Comparison of ENCODE assay signal across 8 mouse cellular contexts in the genomic region with DNA sequence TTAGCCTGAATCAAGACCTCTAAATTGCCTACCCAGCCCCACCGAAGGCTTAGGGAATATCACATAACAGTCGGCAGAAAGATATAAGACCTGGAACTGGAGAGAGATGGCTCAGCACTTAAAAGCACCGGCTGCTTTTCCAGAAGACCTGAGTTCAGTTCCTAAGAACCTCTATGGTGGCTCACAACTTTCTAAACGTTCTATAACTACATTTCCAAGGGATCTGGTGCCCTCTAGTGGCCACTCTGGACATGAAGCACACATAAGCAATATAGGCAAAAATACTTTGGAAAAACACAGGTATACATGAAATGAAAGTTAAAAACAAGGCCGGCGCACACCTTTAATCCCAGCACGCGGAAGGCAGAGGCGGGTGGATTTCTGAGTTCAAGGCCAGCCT. TPM values are rescaled to one million over a fixed set of nuclear protein-coding genes. Genes with fewer than 3 reads are reported as not detected.
DNase-seq lines count a peak whose midpoint lies in the region; ATAC-seq and TF ChIP-seq lines count a peak whose summit lies in the region.

No protein-coding gene starts in this region.

- H3K27ac ChIP-seq in embryonic facial prominence, embryonic 10.5 days (replicated peaks): no peak overlapping the region
- no peak overlapping the region for H3K27ac ChIP-seq in midbrain, embryonic 11.5 days (ENCODE audit: low read depth, low read length)
- no peak overlapping the region for H3K27ac ChIP-seq in spleen, adult 2 months (ENCODE audit: insufficient read depth, low read length)

- H3K36me3 ChIP-seq in embryonic facial prominence, embryonic 10.5 days (replicated peaks): no peaks in the 10 kb centered on the region
- no peaks in the 10 kb centered on the region for H3K36me3 ChIP-seq in midbrain, embryonic 11.5 days (ENCODE audit: control insufficient read depth, insufficient read depth, low read length)
- H3K36me3 ChIP-seq in spleen, adult 2 months (ENCODE audit: control insufficient read depth, insufficient read depth, low read length): no peaks in the 10 kb centered on the region

- TF ChIP-seq CTCF in spleen, adult 2 months (IDR thresholded peaks at IDR 0.05; ENCODE audit: extremely low read depth, insufficient read depth, insufficient read length, insufficient replicate concordance): no peak

- no peak overlapping the region for H3K9ac ChIP-seq in midbrain, embryonic 11.5 days (ENCODE audit: low read length)

- no peak for TF ChIP-seq POLR2A in spleen, adult 2 months (IDR thresholded peaks at IDR 0.05; ENCODE audit: low read depth, low read length)

- 17% methylated on average over 9 of the region's 9 CpGs for WGBS in embryonic facial prominence, embryonic 10.5 days
- 14% methylated on average over 9 of the region's 9 CpGs for WGBS in midbrain, embryonic 11.5 days
- 13% methylated on average over 9 of the region's 9 CpGs for WGBS in spleen, adult 2 months

- no peaks in the 10 kb centered on the region for H3K27me3 ChIP-seq in embryonic facial prominence, embryonic 10.5 days (replicated peaks; ENCODE audit: low read depth, poor library complexity, severe bottlenecking)
- H3K27me3 ChIP-seq in midbrain, embryonic 11.5 days (ENCODE audit: control insufficient read depth, insufficient read depth, low read length): no peaks in the 10 kb centered on the region
- no peaks in the 10 kb centered on the region for H3K27me3 ChIP-seq in spleen, adult 2 months (ENCODE audit: control insufficient read depth, insufficient read depth, low read length)

- H3K9me3 ChIP-seq in embryonic facial prominence, embryonic 10.5 days: no peaks in the 10 kb centered on the region
- H3K9me3 ChIP-seq in midbrain, embryonic 11.5 days (ENCODE audit: control insufficient read depth, low read length): no peaks in the 10 kb centered on the region

- H3K4me2 ChIP-seq in midbrain, embryonic 11.5 days: no peak overlapping the region

- H3K4me3 ChIP-seq in embryonic facial prominence, embryonic 10.5 days: peak overlapping the region; percentile 29; the same call in 1 of the 2 replicates
- no peak overlapping the region for H3K4me3 ChIP-seq in midbrain, embryonic 11.5 days (ENCODE audit: low read depth, low read length)
- H3K4me3 ChIP-seq in spleen, adult 2 months (ENCODE audit: extremely low read depth, insufficient read depth, insufficient read length): no peak overlapping the region

- intact Hi-C loops in left cerebral cortex, postnatal 4 days (cut with DNase I): loop anchor here (5.0 kb wide), 1 partner anchor 220 kb away; no protein-coding TSS in a partner anchor

- peak; percentile 90 for DNase-seq in 416B (ENCODE audit: low read depth)
- DNase-seq in adrenal gland, postnatal 10 days: peak; percentile 80
- DNase-seq in embryonic facial prominence, embryonic 10.5 days (ENCODE audit: low spot score): peak; percentile 79
- DNase-seq in gonadal fat pad, adult 2 months (ENCODE audit: low read depth): peak; percentile 14
- DNase-seq in kidney, adult 11 months: peak; percentile 44
- peak; percentile 76 for DNase-seq in left cerebral cortex, postnatal 4 days
- DNase-seq in midbrain, embryonic 11.5 days (ENCODE audit: low spot score, missing footprints): peak; percentile 95
- peak; percentile 53 to 68 for DNase-seq in spleen, adult 2 months (ENCODE audit: low read depth in 1 of 2, low spot score in 2 of 2)

- peaks cover 4% of the 10 kb centered on the region; the same call in 1 of the 2 replicates for H3K4me1 ChIP-seq in embryonic facial prominence, embryonic 10.5 days
- no peaks in the 10 kb centered on the region for H3K4me1 ChIP-seq in midbrain, embryonic 11.5 days (ENCODE audit: control insufficient read depth, insufficient read depth, low read length)
- H3K4me1 ChIP-seq in spleen, adult 2 months (ENCODE audit: control insufficient read depth, insufficient read depth, insufficient read length): no peaks in the 10 kb centered on the region

- ATAC-seq in midbrain, embryonic 11.5 days (ENCODE audit: low FRiP score): peak; percentile 44; the same call in 1 of the 2 replicates

RNA-seq across cellular contexts. Expression of gene Spink2, which starts 5.9 kb away (rescaled TPM):
- total RNA-seq in adrenal gland, postnatal 10 days (2021): under 1 TPM in 1 of 2 experiments, not detected in 1; 0.85 TPM
- 1.5 and 1.8 TPM in 2 replicates for polyA plus RNA-seq in embryonic facial prominence, embryonic 10.5 days (2016; fragmentation: Nextera tagmentation; extraction: Ambion mirVana)
- polyA plus RNA-seq in gonadal fat pad, adult 2 months (2012; rRNA removed): 693 and 1,083 TPM in 2 replicates
- total RNA-seq in left cerebral cortex, postnatal 4 days (2021): not detected
- 0.55 and 0.68 TPM in 2 replicates for polyA plus RNA-seq in midbrain, embryonic 11.5 days (2014; fragmentation: Nextera tagmentation; extraction: Ambion mirVana)
- polyA plus RNA-seq in spleen, adult 2 months (2012; rRNA removed): 0.18 and 0.25 TPM in 2 replicates

RNA-seq across cellular contexts. Expression of gene Rest, which starts 48.1 kb away (rescaled TPM):
- total RNA-seq in adrenal gland, postnatal 10 days (2021): 10 to 100 TPM; 26.3 TPM
- polyA plus RNA-seq in embryonic facial prominence, embryonic 10.5 days (2016; fragmentation: Nextera tagmentation; extraction: Ambion mirVana): 34.0 and 37.7 TPM in 2 replicates
- 9.1 and 13.8 TPM in 2 replicates for polyA plus RNA-seq in gonadal fat pad, adult 2 months (2012; rRNA removed)
- total RNA-seq in left cerebral cortex, postnatal 4 days (2021): 1 to 10 TPM; 6.7 to 6.8 TPM
- 18.4 and 21.6 TPM in 2 replicates for polyA plus RNA-seq in midbrain, embryonic 11.5 days (2014; fragmentation: Nextera tagmentation; extraction: Ambion mirVana)
- 6.5 and 8.0 TPM in 2 replicates for polyA plus RNA-seq in spleen, adult 2 months (2012; rRNA removed)

Comparison
In these comparisons a context has a peak if more than half of its experiments do, and no peak if none do; other contexts are left out.
1. DNase-seq: peak in every context shown above with its lines; median percentile 95 in midbrain, embryonic 11.5 days; 90 in 416B; 80 in adrenal gland, postnatal 10 days; 79 in embryonic facial prominence, embryonic 10.5 days; 76 in left cerebral cortex, postnatal 4 days; 60 in spleen, adult 2 months; 44 in kidney, adult 11 months; 14 in gonadal fat pad, adult 2 months.
2. RNA of gene Spink2, which starts 5.9 kb away (polyA plus RNA-seq): 693 to 1,083 TPM in gonadal fat pad, adult 2 months; 1.5 to 1.8 TPM in embryonic facial prominence, embryonic 10.5 days, 0.55 to 0.68 TPM in midbrain, embryonic 11.5 days and 0.18 to 0.25 TPM in spleen, adult 2 months; every median in the first group is over 100 times any median in the second.